Mouse (Mus musculus) neural tube, embryonic 13.5 days (tissue): ENCODE data around the gene Sdk2. TPM values are rescaled to one million over a fixed set of nuclear protein-coding genes. Genes with fewer than 3 reads are reported as not detected.

ENCODE experiments used
- ATAC-seq: fragments of 200-750 bp; cut with Nextera tagmentation; 2 replicates; pipeline ENCODE4 v1.8.0; 2017; ENCODE audit warnings: low read depth, mild to moderate bottlenecking, moderate TSS enrichment, moderate library complexity
- H3K27ac ChIP-seq: fragments of 300-500 bp; sonication (generic); replicated peaks from 2 replicates; pipeline ENCODE4 v1.5.1; 2015; ENCODE audit warnings: moderate library complexity, mild to moderate bottlenecking, inconsistent platforms
- H3K27me3 ChIP-seq: fragments of 300-500 bp; sonication (generic); 2 replicates; pipeline ENCODE4 v1.6.1; 2015; ENCODE audit warnings: mild to moderate bottlenecking, inconsistent platforms
- H3K36me3 ChIP-seq: fragments of 300-500 bp; sonication (generic); 2 replicates; pipeline ENCODE4 v1.6.1; 2015; ENCODE audit warnings: mild to moderate bottlenecking, inconsistent platforms
- H3K4me1 ChIP-seq: fragments of 300-500 bp; sonication (generic); replicated peaks from 2 replicates; pipeline ENCODE4 v1.6.1; 2015; ENCODE audit warnings: inconsistent platforms
- H3K4me2 ChIP-seq: fragments of 300-500 bp; sonication (generic); 2 replicates; pipeline ENCODE4 v1.6.1; 2015; ENCODE audit warnings: inconsistent platforms, mild to moderate bottlenecking, moderate library complexity
- H3K4me3 ChIP-seq: fragments of 300-500 bp; sonication (generic); 2 replicates; pipeline ENCODE4 v1.5.1; 2015; ENCODE audit warnings: mild to moderate bottlenecking, inconsistent platforms
- H3K9ac ChIP-seq: fragments of 300-500 bp; sonication (generic); 2 replicates; pipeline ENCODE4 v1.6.1; 2015; ENCODE audit warnings: moderate library complexity, mild to moderate bottlenecking, inconsistent platforms
- H3K9me3 ChIP-seq: fragments of 300-500 bp; sonication (generic); 2 replicates; pipeline ENCODE4 v1.6.1; 2016; ENCODE audit warnings: inconsistent platforms
- WGBS: fragments of 180-500 bp; shearing (Covaris S2); methylation state at CpG from one replicate; pipeline ENCODE4 v1.1.7; 2015; 5-methylcytosine and 5-hydroxymethylcytosine counted together
- polyA plus RNA-seq: library from polyadenylated mRNA; unstranded; fragments of >200 nt; fragmentation: Nextera tagmentation; extraction: Ambion mirVana; gene quantifications from 2 replicates; pipeline ENCODE4 v1.2.1, GENCODE M21; 2015

Sdk2 gene
- polyA plus RNA-seq, 1 experiment from 2014 or later, result 4.7 TPM

DNA sequence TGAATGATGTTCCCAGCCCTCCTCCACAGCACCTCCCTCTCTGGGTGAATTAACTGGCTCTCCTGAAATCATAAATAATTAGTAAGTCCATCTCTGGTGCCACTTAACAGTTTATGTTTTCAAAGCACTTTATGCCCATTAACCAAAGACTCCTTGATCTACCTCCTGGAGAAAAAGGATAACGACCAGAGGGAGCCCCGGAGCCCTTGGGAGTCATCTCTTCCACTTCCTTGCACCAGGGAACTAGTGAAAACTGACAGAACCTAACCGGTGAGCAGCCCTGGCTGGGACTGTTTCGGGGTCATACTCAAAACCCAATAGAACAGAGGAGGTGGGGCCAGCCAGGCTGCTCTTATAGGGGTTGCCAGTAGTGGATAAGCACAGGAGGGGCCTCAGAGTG lies 22.5 kb downstream of the Sdk2 start:
- H3K4me3 ChIP-seq, result no peak overlapping the region
- 55% methylated on average over 4 of the region's 4 CpGs for WGBS
- no peak overlapping the region for H3K4me2 ChIP-seq
- peaks cover 73% of the 10 kb centered on the region for H3K4me1 ChIP-seq
- H3K9me3 ChIP-seq, result 0 out of 2 replicates have a peak, but pooled peaks cover 5% of the 10 kb centered on the region
- ATAC-seq, result no peak
- 0 out of 2 replicates have a peak overlapping the region, but pooled peaks have one; percentile 28 for H3K27ac ChIP-seq
- H3K9ac ChIP-seq, result 0 out of 2 replicates have a peak overlapping the region, but pooled peaks have one; percentile 8
- no peaks in the 10 kb centered on the region for H3K36me3 ChIP-seq
- no peaks in the 10 kb centered on the region for H3K27me3 ChIP-seq

DNA sequence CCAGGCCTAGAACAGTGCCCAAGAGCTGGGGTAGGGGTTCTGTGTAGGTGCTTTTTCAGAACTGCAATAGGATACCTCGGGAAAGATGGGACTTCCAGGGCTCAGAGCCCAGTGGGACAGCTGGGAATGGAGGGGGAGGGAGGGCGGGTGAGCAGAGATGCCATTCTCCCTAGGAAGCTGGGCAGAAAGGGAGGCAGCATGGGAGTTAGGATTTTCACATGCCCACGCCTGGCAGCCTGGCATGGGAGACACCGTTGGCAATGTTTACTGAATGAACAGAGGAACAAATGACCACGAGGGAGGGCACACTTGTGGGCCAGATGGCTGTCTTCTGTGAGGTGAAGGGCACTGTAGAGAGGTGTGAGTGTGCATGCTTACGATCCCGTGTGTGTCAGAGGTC lies 23.3 kb downstream of the Sdk2 start:
- H3K27ac ChIP-seq, result no peak overlapping the region
- no peaks in the 10 kb centered on the region for H3K36me3 ChIP-seq
- 0 out of 2 replicates have a peak, but pooled peaks cover 5% of the 10 kb centered on the region for H3K9me3 ChIP-seq
- H3K9ac ChIP-seq, result no peak overlapping the region
- H3K27me3 ChIP-seq, result no peaks in the 10 kb centered on the region
- H3K4me1 ChIP-seq, result peaks cover 72% of the 10 kb centered on the region
- ATAC-seq, result no peak
- H3K4me3 ChIP-seq, result no peak overlapping the region
- no peak overlapping the region for H3K4me2 ChIP-seq
- 42% methylated on average over 7 of the region's 7 CpGs for WGBS

GRCm38 (mm10) chr11:114040391-114041035 lies 26.3 kb downstream of the Sdk2 start:
- 10% methylated on average over 10 of the region's 10 CpGs for WGBS
- peaks cover 60% of the 10 kb centered on the region for H3K4me1 ChIP-seq
- no peak overlapping the region for H3K4me3 ChIP-seq
- no peaks in the 10 kb centered on the region for H3K36me3 ChIP-seq
- no peak overlapping the region for H3K9ac ChIP-seq
- H3K4me2 ChIP-seq, result no peak overlapping the region
- ATAC-seq, result peak; percentile 84
- H3K27ac ChIP-seq, result peak overlapping the region; percentile 85
- H3K27me3 ChIP-seq, result no peaks in the 10 kb centered on the region
- no peaks in the 10 kb centered on the region for H3K9me3 ChIP-seq

- Histone ChIP-seq H3K4me3 (no peak overlapping the region), H3K9ac (no peak overlapping the region), H3K36me3 (no peaks in the 10 kb centered on the region), H3K4me2 (no peak overlapping the region), H3K9me3 (no peaks in the 10 kb centered on the region), H3K27ac (no peak overlapping the region), H3K4me1 (peaks cover 41% of the 10 kb centered on the region), H3K27me3 (no peaks in the 10 kb centered on the region)
- WGBS, result 75% methylated on average over 8 of the region's 8 CpGs
- no peak for ATAC-seq
Observed at GRCm38 (mm10) chr11:114038036-114038435, 28.8 kb downstream of the Sdk2 start.

DNA sequence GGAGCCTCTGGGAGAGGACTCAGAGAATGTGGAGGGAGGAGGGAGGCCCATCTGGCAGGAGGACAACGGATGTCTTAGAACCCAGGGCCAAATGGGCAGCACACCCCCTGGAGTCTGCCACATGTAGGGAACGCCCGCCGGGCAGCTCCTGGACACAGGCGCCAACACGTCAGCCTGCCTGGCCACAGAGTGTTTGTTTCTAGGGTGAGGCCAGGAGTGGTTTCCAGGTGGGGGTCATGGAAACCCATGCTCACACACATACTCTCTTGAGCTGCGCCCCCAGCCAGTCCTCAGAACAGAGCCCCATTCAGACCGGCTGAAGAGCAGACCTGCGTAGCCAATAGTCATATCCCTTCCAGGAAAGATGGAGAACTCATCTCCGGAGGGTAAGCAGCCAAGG lies 35.4 kb downstream of the Sdk2 start:
- H3K4me3 ChIP-seq, result no peak overlapping the region
- H3K9ac ChIP-seq, result no peak overlapping the region
- no peak for ATAC-seq
- no peaks in the 10 kb centered on the region for H3K36me3 ChIP-seq
- H3K9me3 ChIP-seq, result no peaks in the 10 kb centered on the region
- H3K27me3 ChIP-seq, result no peaks in the 10 kb centered on the region
- H3K4me2 ChIP-seq, result no peak overlapping the region
- no peak overlapping the region for H3K27ac ChIP-seq
- H3K4me1 ChIP-seq, result peaks cover 31% of the 10 kb centered on the region
- WGBS, result 85% methylated on average over 10 of the region's 10 CpGs

GRCm38 (mm10) chr11:114030214-114030613 lies 36.6 kb downstream of the Sdk2 start:
- peaks cover 42% of the 10 kb centered on the region for H3K4me1 ChIP-seq
- WGBS, result 86% methylated on average over 7 of the region's 7 CpGs
- no peak overlapping the region for H3K4me3 ChIP-seq
- H3K9ac ChIP-seq, result no peak overlapping the region
- no peaks in the 10 kb centered on the region for H3K36me3 ChIP-seq
- H3K27ac ChIP-seq, result no peak overlapping the region
- H3K4me2 ChIP-seq, result no peak overlapping the region
- no peaks in the 10 kb centered on the region for H3K27me3 ChIP-seq
- no peaks in the 10 kb centered on the region for H3K9me3 ChIP-seq
- ATAC-seq, result no peak

- no peak overlapping the region for H3K9ac ChIP-seq
- H3K36me3 ChIP-seq, result no peaks in the 10 kb centered on the region
- no peak for ATAC-seq
- no peaks in the 10 kb centered on the region for H3K27me3 ChIP-seq
- H3K4me2 ChIP-seq, result no peak overlapping the region
- 41% methylated on average over 6 of the region's 6 CpGs for WGBS
- H3K27ac ChIP-seq, result no peak overlapping the region
- peaks cover 42% of the 10 kb centered on the region for H3K4me1 ChIP-seq
- no peaks in the 10 kb centered on the region for H3K9me3 ChIP-seq
- no peak overlapping the region for H3K4me3 ChIP-seq
Observed at GRCm38 (mm10) chr11:114028512-114028911, 38.3 kb downstream of the Sdk2 start.

- 62% methylated on average over 6 of the region's 6 CpGs for WGBS
- no peaks in the 10 kb centered on the region for H3K36me3 ChIP-seq
- no peaks in the 10 kb centered on the region for H3K27me3 ChIP-seq
Observed at GRCm38 (mm10) chr11:114028021-114028420, 38.8 kb downstream of the Sdk2 start.

DNA sequence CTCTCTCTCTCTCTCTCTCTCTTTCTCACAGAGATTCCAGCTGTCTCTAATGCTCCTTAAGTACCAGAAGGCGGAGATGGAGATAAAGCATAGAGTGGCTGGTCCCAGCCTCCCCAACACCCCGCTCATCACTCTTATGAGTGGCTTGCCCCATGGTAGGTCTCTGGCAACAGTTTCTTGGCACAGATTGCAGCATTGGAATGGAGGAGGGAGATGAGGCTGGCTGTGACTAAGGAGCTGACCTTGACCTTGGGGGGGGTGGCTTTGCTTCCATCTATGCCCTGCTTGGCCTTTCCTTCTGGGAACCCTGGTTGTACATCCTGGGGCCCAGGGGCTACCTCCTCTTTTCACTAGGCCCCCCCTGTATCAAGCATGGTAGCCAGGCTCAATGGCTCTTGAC lies 41.8 kb downstream of the Sdk2 start:
- H3K27me3 ChIP-seq, result no peaks in the 10 kb centered on the region
- no peaks in the 10 kb centered on the region for H3K36me3 ChIP-seq
- H3K4me3 ChIP-seq, result no peak overlapping the region
- WGBS, result 77% methylated on average over 2 of the region's 2 CpGs
- H3K27ac ChIP-seq, result no peak overlapping the region
- H3K4me1 ChIP-seq, result peaks cover 41% of the 10 kb centered on the region
- H3K9me3 ChIP-seq, result no peaks in the 10 kb centered on the region
- no peak for ATAC-seq
- H3K9ac ChIP-seq, result no peak overlapping the region
- no peak overlapping the region for H3K4me2 ChIP-seq

More at GRCm38 (mm10) chr11:114028021-114028420, 38.8 kb downstream of the Sdk2 start:
- peaks cover 42% of the 10 kb centered on the region for H3K4me1 ChIP-seq
- H3K4me2 ChIP-seq, result no peak overlapping the region
- H3K9ac ChIP-seq, result no peak overlapping the region
- H3K9me3 ChIP-seq, result no peaks in the 10 kb centered on the region
- no peak for ATAC-seq
- H3K4me3 ChIP-seq, result no peak overlapping the region
- no peak overlapping the region for H3K27ac ChIP-seq

DNA sequence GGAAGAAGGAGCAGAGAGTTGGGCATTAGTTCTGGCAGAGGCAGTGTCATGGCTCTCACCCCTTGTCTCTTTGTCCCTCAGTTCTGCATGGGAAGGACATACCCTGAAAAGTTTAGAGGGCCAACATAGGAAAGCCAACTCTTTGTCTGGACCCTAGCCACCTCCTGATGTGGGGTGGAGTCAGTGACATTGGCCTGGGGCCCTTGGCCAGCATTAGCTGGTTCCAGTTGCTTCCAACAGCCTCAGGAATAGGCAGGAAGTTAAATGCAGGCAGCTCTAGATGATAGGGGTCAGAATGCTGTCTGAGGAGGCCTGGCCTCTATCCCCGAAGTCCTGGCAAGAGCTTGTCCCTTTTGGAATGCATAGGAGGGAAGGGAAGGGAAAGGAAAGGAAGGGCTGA lies 42.9 kb downstream of the Sdk2 start:
- no peak overlapping the region for H3K9ac ChIP-seq
- H3K4me2 ChIP-seq, result no peak overlapping the region
- H3K27ac ChIP-seq, result no peak overlapping the region
- H3K36me3 ChIP-seq, result no peaks in the 10 kb centered on the region
- no peak overlapping the region for H3K4me3 ChIP-seq
- peaks cover 41% of the 10 kb centered on the region for H3K4me1 ChIP-seq
- WGBS, result 77% methylated on average over 1 of the region's 1 CpGs
- ATAC-seq, result no peak
- H3K27me3 ChIP-seq, result no peaks in the 10 kb centered on the region
- no peaks in the 10 kb centered on the region for H3K9me3 ChIP-seq

- Histone ChIP-seq H3K9me3 (no peaks in the 10 kb centered on the region), H3K9ac (no peak overlapping the region), H3K4me2 (no peak overlapping the region), H3K36me3 (no peaks in the 10 kb centered on the region), H3K27ac (no peak overlapping the region), H3K4me3 (no peak overlapping the region), H3K27me3 (no peaks in the 10 kb centered on the region), H3K4me1 (peaks cover 43% of the 10 kb centered on the region)
- ATAC-seq, result no peak
- 89% methylated on average over 4 of the region's 4 CpGs for WGBS
Observed at GRCm38 (mm10) chr11:114022166-114022565, 44.7 kb downstream of the Sdk2 start.

- Histone ChIP-seq H3K9me3 (no peaks in the 10 kb centered on the region), H3K9ac (peak overlapping the region; percentile 34; the same call in 1 of the 2 replicates), H3K27me3 (no peaks in the 10 kb centered on the region), H3K4me2 (no peak overlapping the region), H3K27ac (peak overlapping the region; percentile 14; the same call in 1 of the 2 replicates), H3K4me1 (peaks cover 59% of the 10 kb centered on the region), H3K36me3 (no peaks in the 10 kb centered on the region), H3K4me3 (no peak overlapping the region)
- WGBS, result 10% methylated on average over 11 of the region's 11 CpGs
- 0 out of 2 replicates have a peak, but pooled peaks have one; percentile 1 for ATAC-seq
Observed at GRCm38 (mm10) chr11:114019087-114019486, 47.8 kb downstream of the Sdk2 start.
